Mouse (Mus musculus) spleen, embryonic (tissue): ENCODE data around the gene Btd.

Source experiments
- CTCF ChIA-PET: fragments of 350-600 bp; sonication (Branson Sonifier 250); formaldehyde crosslinking; loops from one replicate; lab custom pipeline; 2022; lab: Charles Lee

The Btd gene

GRCm38 (mm10) chr14:31663376-31664099 lies 22.7 kb downstream of the Btd start:
- CTCF ChIA-PET, result interaction anchor here (0.5 to 0.8 kb wide), 2 partner anchors 20 to 93 kb away, joined by 3 read pairs; no protein-coding TSS in a partner anchor

DNA sequence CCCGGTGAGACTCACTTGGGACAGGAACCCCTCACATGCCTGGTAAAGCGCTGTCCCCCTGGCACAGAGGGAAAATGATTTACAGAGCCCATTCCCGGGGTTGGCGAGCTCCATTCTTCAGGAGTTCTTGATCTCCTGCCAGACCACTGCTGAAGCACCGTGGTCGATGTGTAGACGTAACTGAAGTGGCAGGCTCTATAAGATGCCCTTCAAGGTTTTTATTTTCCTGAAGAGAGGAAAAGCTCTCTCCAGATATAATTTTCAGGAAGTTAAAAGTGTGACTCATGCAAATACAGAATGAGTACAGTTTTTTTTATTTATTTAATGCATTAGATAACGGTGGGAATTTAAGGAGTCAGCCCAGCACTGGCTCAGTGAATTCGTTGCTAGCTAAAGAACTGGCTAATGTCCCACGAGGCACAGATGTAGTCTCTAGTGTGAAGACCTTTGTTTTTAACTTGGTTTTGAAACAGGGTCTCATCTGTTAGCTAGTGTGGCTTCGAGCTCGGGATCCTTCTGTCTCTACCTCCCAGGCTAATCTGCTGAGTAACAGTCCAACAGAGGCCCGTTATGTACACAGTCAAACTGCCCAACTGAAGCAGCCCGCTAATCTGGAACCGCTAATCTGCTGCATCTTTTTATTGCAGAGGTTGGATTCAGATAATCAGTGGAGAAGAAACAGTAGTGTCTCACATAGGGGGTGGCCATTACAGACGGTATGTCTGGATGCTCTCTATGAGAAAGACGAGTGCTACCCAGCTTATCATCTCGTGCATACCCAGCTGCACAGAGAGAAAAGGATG lies 23.5 kb downstream of the Btd start:
- CTCF ChIA-PET, result interaction anchor here (0.5 to 0.8 kb wide), 3 partner anchors 21 to 993 kb away, joined by 3 to 11 read pairs (median 3); no protein-coding TSS in a partner anchor

DNA sequence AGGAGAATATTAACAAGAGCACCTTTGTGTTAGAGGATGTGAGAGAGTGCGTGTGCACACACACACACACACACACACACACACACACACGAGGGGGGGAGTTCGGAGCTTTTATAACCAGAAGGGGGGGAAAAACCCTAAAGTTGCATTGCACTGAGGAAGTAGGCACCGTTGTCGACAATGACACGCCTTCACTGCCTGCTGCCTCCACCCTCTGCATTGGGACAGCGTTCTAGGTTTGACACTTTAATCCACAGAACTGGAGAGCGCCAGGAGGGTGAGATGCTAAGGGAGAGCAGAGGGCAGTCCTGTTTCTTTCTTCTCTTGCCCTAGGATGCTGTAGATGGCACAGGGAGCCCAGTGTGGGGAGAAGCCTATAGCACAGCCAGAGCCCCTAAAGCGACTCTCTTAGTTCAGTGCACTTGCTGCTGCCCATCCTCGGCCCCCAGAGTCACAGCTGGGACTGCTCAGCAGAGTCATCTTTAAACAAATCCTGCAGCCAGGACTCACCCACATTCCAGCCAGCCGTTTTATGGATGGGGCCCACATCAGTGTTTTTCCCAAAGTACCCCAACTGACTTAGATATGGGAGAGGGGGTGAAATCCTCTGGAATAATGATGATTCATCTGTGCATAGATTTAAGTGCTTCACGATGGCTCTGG lies 24.2 kb downstream of the Btd start:
- CTCF ChIA-PET, result interaction anchor here (0.6 to 0.7 kb wide), 2 partner anchors 18 to 994 kb away, joined by 4 to 11 read pairs; no protein-coding TSS in a partner anchor

DNA sequence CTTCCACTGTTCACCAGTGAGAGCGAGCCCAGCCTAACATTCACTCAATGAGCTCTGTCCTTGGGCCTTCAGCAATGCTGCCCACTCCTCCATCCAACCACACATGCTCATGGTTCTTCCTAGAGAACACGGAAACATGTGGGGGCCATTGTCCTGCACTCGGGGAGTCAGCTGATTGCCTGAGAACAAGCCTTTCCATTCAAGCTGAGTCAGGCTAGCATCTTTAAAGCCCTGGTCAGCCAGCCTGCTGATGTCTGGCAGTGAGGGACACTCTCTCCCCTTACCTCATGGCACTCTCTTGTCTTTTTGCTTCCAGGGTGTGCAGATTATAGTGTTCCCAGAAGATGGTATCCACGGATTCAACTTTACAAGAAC lies 24.7 kb downstream of the Btd start:
- CTCF ChIA-PET, result no interaction called here

DNA sequence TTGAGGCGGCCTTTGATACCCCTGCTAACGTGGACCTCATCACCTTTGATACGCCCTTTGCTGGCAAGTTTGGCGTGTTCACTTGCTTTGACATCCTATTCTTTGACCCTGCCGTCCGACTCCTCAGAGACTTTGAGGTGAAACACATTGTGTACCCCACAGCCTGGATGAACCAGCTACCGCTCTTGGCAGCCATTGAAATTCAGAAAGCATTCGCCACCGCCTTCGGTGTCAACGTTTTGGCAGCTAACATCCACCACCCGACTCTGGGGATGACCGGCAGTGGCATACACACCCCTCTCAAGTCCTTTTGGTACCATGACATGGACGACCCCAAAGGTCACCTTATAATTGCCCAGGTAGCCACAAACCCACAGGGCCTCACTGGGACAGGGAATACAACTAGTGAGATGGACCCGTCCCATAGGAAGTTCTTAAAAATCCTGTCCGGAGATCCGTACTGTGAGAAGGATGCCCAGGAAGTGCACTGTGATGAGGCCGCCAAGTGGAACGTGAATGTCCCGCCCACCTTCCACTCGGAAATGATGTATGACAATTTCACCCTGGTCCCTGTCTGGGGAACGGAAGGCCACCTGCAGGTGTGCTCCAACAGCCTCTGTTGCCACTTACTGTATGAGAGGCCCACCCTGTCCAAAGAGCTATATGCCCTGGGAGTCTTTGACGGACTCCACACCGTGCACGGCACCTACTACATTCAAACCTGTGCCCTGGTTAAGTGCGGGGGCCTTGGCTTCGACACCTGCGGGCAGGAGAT lies 26.3 kb downstream of the Btd start:
- CTCF ChIA-PET, result no interaction called here

GRCm38 (mm10) chr14:31667741-31668140 lies 26.9 kb downstream of the Btd start:
- CTCF ChIA-PET, result no interaction called here

DNA sequence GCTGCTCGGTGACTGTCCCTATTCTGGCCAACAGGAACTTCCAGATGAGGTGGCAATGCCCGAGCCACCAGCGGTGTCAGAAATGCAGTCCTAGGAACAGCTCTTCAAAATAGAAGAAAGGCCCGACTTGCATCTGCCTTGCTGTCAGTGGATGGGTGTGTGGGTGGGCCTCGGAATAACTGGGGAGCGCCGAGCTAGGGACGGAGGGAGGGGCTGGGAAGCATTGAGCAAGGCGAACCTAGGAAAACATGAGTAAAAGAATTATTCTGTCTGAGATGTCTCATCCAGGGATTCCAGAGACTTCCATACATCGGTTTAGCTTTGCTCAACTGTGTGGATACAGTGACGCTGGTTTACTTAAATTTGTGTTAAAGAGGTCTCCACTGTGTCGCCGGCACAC lies 27.5 kb downstream of the Btd start:
- CTCF ChIA-PET, result no interaction called here

DNA sequence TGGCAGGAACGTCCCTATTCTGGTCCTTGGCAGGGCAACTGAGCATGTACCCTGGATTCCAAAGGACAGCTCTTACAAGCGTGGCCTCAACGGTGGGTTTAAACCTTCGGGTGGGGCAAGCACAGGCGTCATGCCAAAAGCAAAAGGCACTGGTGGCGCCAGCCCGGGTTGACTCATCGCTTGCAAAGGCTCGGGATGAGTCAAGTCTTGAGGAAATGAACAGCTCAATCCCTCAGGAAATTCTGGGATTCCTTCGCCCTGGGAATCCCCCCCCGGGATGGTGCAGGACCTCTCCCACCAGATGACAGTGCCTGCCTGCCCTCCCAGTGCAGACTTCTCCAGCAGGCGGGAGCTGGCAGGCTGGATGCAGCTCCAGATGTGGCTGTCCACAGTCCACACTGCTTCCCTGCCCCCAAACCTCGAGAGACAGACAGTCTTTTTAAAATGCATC lies 28.4 kb downstream of the Btd start:
- CTCF ChIA-PET, result no interaction called here

DNA sequence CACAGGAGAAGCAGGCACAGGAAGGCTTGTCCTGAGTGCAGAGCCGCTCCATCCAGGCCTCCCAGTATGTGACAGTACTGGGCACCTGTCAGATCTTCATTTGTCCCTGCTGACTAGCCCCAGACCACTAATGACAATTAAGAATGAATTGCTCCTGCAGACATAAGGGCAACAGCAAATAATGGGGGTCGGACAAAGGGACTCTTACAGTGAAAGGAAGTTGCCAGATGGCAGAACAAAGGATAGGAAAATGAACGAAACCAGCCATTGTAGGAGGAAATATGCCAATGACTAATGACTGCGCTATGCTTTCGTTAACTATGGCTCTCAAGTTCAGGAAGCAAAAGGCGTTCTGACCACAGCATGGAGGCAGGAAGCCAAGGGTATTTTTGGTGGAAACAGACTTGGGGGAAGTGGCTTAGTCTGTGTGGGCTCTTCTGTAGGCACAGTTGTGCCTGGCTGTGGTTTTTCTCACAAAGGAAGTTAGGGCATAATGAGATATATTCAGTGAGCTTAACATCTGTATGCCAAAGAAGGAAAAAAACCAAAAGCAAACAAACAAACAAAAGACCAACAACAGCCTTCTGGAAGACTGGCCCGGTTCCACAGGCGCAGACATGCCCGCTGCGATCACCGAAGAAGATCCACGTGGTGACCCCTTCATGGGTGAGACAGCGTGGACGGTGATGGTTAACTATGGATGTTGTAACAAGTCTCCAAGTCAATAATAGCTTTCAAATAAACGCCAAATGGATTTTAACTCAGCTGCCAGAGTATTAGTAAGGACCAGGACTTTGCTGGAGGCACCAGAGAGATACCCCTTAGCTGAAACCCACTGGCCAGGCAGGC lies 29.0 kb downstream of the Btd start:
- CTCF ChIA-PET, result no interaction called here

GRCm38 (mm10) chr14:31671635-31672320 lies 30.9 kb downstream of the Btd start:
- CTCF ChIA-PET, result interaction anchor here (1.2 kb wide), 1 partner anchor 12 kb away, joined by 4 read pairs; no protein-coding TSS in a partner anchor

GRCm38 (mm10) chr14:31680656-31681055 lies 39.8 kb downstream of the Btd start:
- CTCF ChIA-PET, result no interaction called here

DNA sequence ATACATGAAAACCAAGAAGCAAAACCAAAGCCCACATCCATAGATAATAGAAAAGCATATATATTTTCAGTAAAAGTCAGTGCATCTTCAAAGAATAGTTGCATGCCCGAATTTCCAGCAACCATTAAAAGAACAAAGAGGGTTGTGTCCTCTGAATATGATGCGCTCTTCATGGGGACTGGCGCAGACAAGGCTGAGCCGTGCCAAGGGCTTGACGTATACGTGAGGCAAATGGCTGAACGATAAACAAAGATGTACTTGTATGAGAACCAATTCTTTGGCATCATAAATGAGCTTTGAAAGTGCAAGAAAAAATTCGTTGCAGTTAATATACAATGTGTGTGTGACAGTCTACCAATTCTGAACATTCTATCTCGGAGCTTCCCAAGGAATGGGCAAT lies 40.5 kb downstream of the Btd start:
- CTCF ChIA-PET, result no interaction called here

DNA sequence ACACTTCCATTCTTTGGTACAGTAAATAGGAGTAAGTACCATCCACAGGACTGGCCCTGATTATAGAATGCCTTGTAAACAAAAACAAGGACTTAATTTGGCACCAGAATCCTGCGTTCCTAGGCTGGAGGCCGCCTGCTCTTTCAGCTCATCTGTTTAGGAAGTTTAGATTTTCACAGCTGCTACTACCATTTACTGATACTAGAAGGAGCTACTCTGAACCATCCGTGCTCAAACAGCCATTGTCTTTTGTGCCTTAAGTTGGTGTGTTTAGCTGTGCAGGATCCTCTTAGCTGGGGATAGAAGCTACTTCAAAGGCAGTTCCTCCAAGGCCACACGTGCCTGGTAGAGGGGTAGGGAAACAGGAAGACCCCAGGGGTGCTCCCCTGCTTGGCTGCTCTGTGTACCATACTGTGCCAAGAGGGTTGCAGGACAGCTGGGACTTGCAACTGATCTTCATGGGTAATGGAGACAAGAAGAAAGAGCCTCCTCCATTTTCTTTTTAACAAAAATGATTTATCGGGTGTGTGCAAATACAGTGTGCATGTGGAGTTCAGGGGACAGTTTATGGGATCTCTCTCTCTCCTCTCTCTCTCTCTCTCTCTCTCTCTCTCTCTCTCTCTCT lies 41.2 kb downstream of the Btd start:
- CTCF ChIA-PET, result interaction anchor here (0.6 kb wide), 2 partner anchors 17 to 279 kb away, joined by 4 to 5 read pairs; no protein-coding TSS in a partner anchor

DNA sequence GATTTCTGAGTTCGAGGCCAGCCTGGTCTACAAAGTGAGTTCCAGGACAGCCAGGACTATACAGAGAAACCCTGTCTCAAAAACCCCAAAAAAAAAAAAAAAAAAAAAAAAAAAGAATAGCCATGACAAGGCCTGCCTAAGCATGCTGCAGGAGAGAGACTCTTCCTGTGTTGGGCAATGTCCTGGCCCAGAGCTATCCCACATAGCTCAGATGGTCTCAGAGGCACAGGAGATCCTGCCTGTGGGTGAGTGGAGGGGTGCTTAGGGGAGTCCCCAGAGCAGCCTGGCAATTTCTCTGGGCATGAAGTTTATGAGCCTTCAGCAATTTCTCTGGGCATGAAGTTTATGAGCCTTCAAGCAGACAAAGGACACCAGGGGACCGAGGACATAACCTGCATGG lies 42.8 kb downstream of the Btd start:
- CTCF ChIA-PET, result no interaction called here

GRCm38 (mm10) chr14:31684343-31685040 lies 43.7 kb downstream of the Btd start:
- CTCF ChIA-PET, result no interaction called here

- CTCF ChIA-PET, result interaction anchor here (0.6 kb wide), 1 partner anchor 47 kb away, joined by 7 read pairs; no protein-coding TSS in a partner anchor
These were observed 44.9 kb downstream of the Btd start for GRCm38 (mm10) chr14:31685680-31686079.

DNA sequence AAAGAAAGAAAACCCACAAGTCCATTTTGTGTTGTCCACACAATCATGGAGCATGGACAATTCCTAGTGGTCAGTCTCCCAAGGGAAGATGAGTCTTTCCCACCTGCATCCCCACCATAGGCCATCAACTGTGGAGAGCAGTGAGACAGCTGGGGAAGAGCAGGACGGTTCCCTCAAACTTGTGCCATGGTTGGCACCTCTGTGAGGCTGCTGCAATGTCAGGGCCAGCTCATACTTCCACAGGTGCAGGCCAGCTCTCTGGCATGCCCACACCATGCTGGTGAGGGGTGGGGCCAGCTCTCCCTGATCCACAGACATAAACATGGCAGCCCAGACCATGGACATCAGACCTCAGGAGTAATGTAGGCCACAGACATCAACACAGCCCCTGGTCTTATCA lies 45.4 kb downstream of the Btd start:
- CTCF ChIA-PET, result interaction anchor here (0.6 kb wide), 1 partner anchor 47 kb away, joined by 7 read pairs; no protein-coding TSS in a partner anchor

DNA sequence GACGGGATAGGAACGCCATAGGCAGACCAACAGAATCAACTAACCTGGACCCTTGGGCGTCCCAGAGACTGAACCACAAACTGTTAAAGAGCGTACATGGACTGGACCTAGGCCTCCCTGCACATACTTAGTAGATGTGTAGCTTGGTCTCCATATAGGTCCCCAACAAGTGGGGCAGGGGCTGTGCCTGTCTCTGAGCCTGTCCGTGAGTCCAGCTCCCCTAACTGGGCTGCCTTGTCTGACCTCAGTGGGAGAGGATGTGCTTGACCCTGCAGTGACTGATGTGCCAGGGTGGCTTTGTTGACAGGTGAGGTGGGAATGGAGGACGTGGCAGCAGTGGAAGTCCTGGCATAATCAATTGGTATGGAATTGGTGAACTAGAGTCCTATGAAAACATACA lies 51.7 kb downstream of the Btd start:
- CTCF ChIA-PET, result no interaction called here
